Mouse (Mus musculus) thymus, postnatal 0 days (tissue): Measurements from ENCODE around the gene Noto. TPM values are rescaled to one million over a fixed set of nuclear protein-coding genes. Genes with fewer than 3 reads are reported as not detected.

Experiments
- DNase-seq: peaks from one replicate; pipeline ENCODE4 v3.0.0-alpha.2; 2015; ENCODE audit warnings: low spot score
- polyA plus RNA-seq: library from polyadenylated mRNA; unstranded; fragments of >200 nt; fragmentation: Nextera tagmentation; extraction: Ambion mirVana; gene quantifications from 2 replicates; pipeline ENCODE4 v1.2.1, GENCODE M21; 2015

Gene Noto
- 0.22 TPM in 1 of 2 replicates, not detected in the other for polyA plus RNA-seq

DNA sequence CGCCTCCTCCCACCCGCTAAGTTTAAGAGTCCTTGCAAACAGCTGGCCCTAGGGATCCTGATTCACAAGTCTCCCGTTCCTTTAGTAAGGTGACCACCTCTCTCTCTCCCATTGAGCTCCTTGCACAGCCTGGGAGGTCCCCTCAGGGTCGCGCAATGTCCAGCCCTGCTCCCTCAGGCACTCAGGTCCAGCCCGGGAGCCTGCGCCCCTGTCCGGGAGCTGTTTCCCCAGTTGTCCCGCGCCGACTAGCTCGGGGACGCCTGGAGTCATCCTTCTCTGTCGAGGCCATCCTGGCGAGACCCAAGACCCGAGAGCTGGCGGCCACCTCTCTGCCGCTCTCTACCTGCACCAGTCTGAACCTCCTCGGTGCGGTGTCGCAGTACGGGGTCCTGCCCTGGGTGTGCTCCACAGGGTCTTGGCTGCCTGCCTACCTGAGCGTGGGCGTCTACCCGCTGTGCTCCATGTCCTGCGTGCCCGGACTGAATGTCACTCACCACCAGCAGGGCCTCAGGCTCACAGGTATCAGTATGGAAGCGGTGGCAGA lies at the start of gene Noto:
Noto (plus strand) TSS at position 51 of the 544 bp plus-strand sequence.
- no peak for DNase-seq

DNA sequence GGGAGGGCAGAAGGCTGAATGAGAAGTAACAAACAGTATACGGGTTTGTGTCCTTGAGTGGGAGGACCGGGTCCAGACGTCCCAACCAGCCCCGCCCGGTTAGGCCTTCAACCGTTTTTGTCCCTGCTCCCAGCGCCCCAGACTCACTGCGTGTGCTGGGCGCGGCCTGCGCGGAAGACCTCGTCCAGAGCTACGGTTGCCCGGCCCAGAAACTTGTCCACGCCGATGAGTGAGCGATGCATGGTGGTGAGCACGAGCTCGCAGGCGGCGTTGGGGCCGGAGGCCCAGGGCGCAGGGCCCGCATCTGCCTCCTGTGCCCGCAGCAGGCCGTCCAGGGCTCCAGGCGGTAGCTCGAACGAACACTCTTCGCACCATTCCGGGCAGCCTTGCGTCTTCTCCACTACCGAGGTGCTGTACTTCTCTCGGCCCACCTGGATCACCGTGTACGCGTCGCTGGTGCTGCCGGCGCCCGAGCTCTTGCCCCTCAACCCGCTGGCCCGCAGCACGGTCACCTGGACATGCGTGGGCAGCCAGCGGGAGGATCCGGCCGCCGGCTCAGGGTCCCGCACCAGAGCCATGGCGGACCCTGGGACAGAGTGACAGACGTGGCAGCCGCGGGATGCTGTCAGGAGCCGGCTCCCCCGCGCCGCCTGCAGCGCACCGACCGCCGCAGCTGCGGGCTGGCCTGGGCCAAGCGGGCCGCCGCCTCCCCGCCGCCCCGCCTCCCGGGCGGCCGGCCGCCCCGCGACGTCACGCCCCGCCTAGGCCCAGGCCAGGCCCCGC lies 49.5 kb upstream of the Noto start, which contains the start of gene Rab11fip5:
Rab11fip5 (minus strand) TSS at position 684 of the 783 bp plus-strand sequence.
- no peak for DNase-seq

DNA sequence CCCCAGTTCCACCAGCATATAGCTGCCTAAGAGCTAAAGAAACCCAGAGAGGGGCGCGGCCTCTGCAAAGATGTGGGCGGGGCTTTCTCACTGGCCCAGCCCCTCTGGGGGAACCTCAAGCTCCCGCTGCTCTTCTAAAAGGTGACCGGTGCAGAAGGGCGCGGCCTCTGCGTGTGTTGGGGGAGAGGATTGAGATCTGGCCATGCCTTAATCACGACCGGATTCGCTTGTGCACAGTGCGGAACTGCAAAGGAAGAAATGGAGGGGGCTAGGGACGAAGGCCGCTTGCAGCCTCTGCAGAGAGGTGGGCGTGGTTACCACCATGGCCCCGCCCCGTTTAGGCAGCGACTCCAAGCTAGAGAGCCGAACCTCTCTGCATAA lies 49.0 kb upstream of the Noto start:
- peak; percentile 95 for DNase-seq

DNA sequence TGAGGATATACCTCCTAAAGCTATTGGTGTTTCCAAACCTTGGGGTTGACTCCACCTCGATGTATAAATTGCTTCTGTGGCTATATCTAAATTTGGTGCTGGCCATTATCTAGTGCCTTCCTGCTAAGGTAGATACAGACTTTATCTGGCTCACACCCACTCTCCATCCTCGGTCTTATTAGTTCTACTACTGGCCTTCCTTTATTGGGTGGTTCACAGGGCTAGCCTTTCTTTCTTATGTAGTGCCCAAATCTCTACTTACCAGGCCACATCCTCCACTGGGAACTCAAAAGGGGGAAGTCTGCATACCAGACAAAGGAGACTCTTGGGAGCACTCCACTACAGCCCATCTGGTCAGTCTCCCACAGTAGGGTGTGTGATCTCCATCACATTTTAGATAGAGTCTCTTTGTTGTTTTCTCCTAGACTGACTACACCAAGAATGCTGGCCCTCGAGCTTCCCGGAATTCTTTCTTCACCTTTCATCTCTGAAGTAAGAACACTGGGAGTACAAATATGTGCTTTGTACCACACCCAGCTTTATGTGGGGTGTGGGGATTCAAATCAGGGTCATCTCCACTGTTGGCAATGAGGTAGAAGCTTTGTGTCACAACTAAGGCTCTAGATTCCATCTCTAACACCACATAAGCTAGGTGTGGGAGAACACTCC lies 46.5 kb upstream of the Noto start:
- no peak for DNase-seq

DNA sequence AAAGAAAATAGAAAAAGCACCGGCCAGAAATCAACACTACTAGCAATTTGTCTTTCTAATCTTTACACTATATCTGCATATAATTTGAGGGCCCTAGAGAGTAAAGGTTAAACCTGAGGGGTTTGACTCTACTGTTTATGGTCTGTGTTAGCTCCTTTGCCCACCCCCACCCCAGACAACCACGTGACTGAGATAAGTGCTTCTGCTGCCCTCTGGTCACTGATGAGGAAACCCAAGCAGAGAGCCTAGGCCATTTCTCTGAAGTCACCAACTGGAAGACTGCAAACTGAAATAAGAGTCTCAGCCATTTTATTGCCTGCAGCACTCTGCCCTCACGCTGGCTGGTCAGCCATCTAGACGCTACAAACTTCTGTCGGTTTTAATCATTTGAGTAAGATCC lies 45.8 kb upstream of the Noto start:
- no peak for DNase-seq

DNA sequence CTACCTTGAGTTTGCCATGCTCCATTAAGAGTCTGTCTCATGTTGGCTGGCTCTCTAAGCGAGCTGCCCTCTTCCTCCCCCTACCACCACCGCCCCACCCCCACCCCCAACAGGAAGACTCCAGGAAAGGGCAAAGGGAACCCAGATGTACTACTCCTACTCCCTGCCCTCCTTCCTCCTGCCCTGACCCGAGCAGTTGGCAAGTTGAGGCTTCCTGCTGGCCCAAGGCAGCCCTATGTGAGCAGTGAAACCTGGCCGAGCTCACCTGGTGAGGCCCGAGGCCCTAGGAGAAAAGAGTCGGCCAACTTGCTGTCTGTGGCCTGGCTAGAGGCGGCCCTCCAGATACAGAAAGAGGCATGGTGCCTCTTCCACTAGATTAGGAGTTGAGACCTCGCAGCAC lies 45.1 kb upstream of the Noto start:
- DNase-seq: no peak

DNA sequence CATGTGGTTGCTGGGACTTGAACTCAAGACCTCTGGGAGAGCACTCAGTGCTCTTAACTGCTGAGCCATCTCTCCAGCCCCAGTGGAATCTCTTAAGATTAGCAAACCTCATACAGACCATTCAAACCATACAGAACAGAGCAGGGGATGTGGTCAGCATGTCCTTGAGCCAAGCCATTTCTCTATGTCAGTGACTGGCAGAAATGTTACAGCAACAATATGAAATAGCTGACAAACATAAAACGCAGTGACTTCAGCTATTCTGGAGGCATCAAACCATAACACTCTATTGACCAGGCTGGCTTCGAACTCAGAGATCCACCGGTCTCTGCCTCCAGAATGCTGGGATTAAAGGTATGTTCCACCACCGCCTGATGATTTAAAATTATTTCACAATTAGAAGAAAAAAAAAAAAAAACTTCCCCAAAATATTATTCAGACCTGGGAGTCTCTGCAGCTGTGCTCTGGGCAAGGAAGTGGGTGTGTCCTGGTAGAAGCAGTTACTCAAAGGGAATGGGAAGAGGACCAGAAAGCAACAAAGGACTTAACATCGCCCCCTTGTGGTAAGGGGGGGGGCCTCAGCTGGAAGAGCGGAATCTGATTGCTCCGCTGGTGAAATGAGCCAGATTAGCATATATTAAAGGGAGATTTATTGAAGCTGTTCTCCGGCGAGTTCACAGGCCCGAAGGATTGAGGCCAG lies 43.3 kb upstream of the Noto start:
- DNase-seq: peak; percentile 67

DNA sequence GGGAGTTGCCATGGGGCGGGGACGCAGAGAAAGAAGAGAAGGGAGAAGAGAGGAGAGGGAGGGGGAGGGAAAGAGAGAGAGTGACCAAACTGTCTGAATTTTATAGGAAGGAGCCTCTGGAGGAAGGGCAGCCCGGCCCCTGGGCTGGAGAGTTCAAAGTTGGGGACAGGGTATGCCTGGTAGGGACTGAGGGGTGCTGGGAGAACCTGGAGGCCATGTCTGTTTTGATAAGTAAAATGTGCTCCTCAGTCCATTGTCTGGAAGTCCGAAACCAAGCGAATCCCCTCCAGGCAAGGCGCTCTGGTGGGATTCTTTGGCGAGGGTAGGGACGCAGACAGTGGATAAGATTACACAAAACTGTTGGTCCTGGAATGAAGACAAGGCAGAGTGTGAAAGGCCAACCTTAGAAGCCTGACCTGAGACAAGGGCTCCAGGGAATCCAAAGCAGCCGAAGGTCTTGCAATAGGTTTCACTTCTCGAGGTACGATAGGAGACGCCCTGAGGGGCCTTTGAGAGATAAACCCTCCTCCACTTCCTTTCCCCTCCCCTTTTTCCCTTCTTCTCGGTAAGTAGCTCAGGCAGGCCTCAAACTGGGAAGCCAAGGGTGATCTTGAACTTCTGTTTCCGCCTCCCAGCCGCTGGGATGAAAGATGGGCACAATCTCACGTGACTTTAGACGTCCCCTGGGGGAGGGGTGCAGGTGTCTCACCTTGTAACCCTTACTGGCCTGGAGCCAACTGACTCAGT lies 42.6 kb upstream of the Noto start:
- peak; percentile 29 for DNase-seq

DNA sequence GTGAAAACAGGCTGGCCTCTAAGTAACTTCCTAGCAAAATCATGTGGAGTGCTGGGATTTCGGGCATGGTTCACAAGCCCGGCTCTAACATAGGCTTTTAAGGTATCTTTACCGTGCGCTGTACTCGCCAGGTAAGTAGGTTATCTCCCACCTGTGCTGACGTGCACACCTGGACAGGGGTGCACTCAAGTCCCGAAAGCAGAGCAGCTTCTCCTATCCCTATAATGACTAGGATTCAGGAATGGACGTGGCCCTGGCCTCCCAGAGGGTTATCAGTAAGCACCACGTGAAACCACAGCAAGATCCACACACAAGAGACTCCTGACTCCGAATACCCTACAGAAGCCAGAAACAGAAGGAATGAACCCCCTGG lies 42.1 kb upstream of the Noto start:
- no peak for DNase-seq

DNA sequence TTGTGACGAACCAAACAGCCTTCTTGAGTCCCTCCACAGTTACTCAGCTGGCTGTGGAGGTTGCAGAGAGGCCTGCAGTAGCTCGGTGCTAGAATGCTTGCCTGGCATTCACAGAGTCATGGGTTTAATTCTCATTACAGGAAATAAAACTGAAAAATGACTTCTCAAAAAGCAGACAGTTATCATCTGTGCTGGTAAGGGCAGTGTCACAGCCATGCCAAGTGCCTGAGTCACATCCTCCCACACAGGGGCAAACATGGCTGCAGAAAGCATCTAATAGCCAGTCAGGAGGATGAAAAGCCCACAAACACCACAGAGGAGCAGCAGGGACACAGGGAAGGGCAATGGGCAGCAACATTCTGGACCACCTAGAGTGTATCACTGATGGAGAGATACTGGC lies 40.9 kb upstream of the Noto start:
- DNase-seq: no peak

DNA sequence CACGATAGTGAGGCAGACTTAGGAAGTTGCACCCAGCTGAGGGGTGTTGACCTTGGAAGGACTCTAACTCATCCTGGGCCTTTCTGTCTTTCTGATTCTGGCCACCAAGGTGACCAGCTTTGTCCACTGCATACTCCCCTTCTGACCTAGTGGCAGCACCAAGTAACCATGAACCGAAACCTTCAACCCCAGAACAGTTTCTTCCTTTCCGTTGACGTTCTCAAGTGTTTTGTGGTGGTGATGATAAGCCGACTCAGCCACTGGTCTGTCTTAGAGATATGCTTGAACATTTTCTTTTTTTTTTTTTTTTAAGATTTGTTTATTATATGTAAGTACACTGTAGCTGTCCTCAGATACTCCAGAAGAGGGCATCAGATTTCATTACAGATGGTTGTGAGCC lies 35.1 kb upstream of the Noto start:
- DNase-seq: no peak

DNA sequence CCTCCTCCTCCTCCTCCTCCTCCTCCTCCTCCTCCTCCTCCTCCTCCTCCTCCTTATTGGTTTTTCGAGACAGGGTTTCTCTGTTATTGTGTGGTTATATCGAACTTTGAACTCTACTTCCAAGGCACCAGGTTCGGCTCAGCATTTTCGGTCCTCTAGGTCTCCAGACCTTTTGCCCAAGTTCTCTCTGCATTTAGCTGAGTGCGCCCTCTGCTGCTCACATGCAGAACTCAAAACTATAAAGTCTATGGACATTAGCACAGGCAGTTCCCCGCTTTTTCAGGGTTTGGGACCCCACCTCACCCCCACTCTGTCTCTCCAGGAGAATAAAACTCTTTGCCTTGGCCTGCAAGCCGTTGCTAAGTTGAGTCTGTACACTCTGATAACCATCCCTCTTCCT lies 31.9 kb upstream of the Noto start:
- DNase-seq: peak; percentile 53

DNA sequence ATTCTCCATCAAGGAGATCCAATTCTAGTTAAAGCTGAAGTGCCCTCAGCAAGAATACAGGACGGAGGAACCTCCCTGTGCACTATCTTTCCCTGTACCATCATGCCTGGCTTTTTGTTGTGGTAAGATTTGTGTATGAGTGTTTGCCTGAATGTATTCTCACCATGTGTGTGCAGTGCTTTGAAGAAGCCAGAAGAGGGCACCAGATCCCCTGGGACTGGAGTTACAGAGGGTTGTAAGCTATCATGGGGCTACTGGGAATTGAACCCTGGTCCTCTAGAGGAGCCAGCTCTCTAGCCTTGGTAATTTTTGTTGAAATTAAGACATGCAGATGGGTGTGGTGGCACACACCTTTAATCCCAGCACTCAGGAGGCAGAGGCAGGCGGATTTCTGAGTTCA lies 28.3 kb upstream of the Noto start:
- no peak for DNase-seq

DNA sequence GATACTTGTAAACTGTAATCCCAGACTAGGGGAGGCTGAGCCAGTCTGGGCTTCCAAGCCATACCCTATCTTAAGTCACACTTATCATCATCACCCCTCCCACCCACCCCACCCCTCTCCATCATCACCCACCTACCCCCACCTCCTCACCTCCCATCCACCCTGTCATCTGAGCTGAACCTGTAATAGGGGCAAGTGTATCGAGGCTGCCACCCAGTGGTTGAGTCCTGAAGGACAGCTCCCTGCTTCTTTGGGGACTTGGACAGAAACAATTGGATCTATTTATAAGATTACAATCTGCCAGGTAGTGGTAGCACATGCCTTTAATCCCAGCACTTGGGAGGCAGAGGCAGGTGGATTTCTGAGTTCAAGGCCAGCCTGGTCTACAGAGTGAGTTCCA lies 26.5 kb upstream of the Noto start:
- peak; percentile 24 for DNase-seq

DNA sequence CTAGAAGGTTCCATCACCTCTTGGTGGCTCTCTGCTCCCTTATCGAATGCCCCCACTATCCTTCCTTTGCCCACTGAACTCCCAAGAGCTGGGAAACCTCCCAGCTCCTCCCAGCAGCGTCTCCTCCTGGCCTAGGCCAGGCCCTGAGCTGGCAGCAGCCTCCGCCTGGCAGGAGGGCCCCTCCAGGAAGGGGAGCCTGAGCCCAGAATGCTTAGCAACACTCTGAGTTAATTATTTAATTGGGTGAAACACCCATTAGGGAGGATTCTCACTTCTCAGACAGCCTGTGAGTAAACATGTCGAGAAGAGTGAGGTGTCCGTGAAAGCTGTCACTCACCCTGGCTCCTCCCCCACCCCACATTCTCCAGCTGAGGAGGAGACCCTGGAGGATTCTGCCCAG lies 24.0 kb upstream of the Noto start:
- DNase-seq: no peak

DNA sequence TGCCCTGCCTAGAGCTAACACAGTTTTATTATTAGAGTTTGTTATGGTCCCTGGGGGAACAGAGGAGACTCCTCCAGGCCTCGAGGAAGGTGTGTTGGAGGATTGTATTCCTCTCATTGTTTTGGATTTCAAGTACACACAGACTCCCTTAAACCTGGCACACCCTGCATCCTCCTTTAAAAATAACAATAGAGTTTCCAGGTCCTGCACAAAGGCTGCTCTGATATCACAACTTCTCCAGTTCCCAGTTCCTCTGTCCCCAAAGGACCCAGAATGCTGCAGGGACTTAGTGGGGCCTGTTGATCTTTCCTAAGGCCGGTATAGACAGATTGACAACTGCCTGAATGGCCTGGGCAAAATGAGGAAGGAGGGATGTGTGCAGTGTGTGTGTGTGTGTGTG lies 21.1 kb upstream of the Noto start:
- no peak for DNase-seq

DNA sequence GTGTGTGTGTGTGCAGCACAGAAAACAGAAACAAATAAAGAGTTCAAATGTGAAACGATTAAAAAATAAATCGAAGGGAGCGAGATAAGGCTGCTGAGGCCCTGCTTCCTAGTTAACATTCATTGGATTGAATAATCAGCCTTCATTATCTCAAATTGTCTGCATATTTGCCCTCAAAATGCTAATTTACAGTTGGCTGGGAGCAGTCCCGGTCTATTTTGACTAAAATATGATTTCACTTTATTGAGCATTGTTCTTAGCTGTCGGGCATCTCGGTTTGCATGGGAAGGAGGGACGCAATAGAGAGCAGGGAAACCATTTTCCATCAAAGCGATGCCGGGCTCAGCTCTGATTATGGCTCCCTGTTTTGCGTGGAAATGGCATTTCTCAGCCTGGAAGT lies 20.6 kb upstream of the Noto start:
- DNase-seq: no peak

DNA sequence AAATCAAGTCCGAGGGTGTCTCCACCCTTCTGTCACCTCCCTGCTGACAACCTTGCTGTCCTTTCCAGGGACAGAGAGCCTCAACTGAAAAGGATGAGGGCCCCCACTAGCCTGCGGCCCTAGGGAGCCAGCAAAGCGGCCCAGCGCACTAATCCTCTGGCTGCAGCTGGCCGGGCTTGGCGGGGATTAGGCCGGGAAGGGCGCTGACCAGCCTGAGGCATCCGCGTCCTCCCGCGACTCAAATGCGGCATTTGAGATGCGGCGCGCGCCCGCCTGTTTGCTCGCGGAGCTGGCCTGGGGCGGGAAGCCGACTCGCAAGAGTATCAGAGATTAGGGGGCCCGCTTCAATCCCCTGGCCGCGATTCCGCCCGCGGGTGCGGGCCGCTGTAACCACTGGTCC lies 14.7 kb upstream of the Noto start:
- no peak for DNase-seq

DNA sequence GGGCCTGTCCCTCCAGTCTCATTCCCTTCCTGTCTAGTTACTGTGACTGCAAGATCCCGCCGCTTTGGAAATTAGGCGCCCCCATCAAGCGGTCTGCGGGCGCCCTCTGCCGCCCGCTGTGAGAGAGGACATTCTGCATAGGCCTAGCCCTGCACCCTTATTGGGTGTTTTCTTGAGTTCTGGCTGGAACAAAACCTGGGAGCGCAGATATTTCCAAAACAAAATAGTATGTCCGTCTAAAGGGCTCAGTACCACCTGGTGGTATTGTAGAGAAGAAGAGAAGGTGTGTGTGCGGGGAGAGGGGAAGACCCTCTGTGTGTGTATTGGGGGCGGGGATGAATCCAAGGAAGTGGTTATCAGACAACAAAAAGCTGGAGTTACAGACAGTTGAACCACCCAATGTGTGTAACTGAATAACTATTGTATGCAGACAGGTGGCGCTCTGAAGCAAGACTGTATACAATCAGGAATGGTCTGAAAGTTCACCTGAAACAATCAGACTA lies 12.9 kb upstream of the Noto start:
- DNase-seq: peak; percentile 64

DNA sequence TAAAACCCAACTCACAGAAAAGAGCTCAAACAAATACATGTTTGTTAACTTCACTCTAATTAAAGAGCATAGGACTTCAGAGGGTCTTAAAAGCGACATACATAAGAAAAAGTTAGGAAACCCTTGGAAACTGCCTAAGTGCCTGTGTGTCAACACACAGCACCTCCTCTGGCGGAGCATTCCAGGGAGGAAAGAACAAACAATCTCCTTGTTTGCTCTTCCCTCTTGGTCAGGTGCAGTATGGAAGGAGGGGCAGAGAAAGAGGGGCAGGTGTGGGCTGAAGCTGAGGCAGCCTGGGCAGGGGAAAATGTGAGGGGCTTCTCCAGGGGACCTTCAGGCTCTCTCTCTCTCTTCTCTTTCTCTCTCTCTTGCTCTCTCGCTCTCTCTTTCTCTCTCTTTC lies 7.9 kb upstream of the Noto start:
- no peak for DNase-seq

DNA sequence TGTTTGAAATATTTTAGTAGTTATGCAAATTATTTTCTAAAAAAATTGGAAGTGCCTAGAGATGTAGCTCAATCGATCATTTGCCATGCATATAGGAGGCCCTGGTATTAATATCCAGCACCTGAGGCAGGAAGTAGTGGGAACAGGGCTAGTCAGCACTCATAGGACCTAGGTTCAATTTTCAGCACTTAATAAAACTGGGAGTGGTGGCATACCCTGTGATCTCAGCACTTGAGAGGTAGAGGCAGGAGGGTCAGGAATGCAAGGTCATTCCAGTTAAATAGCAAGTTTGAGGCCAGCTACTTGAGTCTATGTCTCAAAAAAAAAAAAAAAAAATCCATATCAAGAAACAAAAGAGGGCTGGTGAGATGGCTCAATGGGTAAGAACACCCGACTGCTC lies 4.5 kb upstream of the Noto start:
- DNase-seq: no peak
